Mouse (Mus musculus): ENCODE data around the gene Pou6f1. TPM values are rescaled to one million over a fixed set of nuclear protein-coding genes. Genes with fewer than 3 reads are reported as not detected.

Gene Pou6f1
- total RNA-seq (2021), result 100 to 1,000 TPM; 139 to 144 TPM
- long read RNA-seq, experiment 1, full-length matches to known transcripts, result 11 of 167 reads
- long read RNA-seq, experiment 1, partial matches to known transcripts, result 24 of 167 reads
- long read RNA-seq, experiment 1, other reads (novel, unspliced or antisense), result 132 of 167 reads
- long read RNA-seq, experiment 2, full-length matches to known transcripts, result 12 of 184 reads
- long read RNA-seq, experiment 2, partial matches to known transcripts, result 25 of 184 reads
- long read RNA-seq, experiment 2, other reads (novel, unspliced or antisense), result 147 of 184 reads

DNA sequence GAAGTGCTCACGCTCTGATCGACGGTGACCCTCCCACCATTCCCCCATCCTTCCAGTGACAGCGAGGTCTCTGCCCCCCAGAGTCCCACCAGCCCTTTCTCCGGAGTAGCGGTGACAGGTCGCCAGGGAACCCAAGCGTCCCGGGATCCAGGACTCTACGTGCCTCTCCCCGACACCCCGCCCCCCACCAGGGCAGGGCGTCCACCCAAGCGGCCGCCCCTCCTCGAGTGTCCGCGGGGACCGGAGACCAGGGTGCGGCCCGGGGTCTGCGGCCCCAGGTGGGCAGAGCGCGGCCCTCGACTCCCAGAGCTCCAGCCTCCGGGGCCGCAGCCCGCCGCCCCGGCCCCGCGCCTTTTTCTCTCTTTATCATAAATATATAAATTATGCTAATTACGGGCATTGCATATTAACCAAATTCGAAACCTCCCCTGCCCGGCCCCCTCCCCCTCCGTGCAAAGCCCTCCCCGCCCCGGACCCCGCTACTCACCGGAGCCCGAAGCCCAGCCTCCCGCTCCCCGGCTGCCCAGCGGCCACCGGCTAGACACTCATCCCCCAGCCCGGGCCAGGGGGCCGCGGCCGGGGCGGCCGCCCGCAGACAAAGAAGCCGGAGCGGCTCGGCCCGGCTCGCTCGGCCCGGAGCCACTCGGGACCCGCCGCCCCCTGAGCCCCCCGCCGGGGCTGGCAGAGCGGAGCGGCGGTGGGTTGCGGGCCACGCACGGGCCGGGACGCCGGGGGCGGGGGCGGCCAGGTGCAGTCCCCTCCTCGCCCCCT, at the start of gene Pou6f1:
Gene Pou6f1, minus strand, starts transcription at position 709 of the 771 bp plus-strand sequence.
- intact Hi-C loops (cut with DNase I), result loop anchor here (5.0 kb wide), 1 partner anchor 47 kb away; the partner anchor contains the start of gene Tfcp2
- Histone ChIP-seq H3K4me3 (peak within 1 kb of the TSS; percentile 90), H3K27ac (peak within 1 kb of the TSS; percentile 92)
- peak; percentile 48 to 53 for DNase-seq (ENCODE audit: extremely low spot score in 1 of 2, low spot score in 2 of 2)
- TF ChIP-seq CTCF (IDR thresholded peaks at IDR 0.05), result no peak

DNA sequence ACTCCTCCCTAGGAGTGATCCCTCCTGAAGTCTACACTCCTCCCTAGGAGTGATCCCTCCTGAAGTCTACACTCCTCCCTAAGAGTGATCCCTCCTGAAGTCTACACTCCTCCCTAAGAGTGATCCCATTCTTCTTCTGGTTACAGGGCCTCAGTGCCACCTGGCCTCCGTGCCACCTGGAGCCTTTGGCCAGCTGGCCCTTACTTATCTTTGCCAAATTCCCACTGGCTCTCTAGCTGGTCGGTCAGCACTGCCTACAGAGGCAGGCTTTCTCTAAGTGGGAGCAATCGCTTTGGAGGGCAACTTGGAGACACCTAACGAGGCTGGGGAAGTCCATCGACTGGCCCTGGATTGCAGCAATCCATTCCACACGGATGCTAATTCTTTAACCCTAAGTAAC, 46.4 kb upstream of the Pou6f1 start:
- no peak overlapping the region for H3K27ac ChIP-seq
- no peak for DNase-seq (ENCODE audit: extremely low spot score in 1 of 2, low spot score in 2 of 2)
- no peak overlapping the region for H3K4me3 ChIP-seq
- no peak for TF ChIP-seq CTCF (IDR thresholded peaks at IDR 0.05)
- intact Hi-C loops (cut with DNase I), result no loop called here

DNA sequence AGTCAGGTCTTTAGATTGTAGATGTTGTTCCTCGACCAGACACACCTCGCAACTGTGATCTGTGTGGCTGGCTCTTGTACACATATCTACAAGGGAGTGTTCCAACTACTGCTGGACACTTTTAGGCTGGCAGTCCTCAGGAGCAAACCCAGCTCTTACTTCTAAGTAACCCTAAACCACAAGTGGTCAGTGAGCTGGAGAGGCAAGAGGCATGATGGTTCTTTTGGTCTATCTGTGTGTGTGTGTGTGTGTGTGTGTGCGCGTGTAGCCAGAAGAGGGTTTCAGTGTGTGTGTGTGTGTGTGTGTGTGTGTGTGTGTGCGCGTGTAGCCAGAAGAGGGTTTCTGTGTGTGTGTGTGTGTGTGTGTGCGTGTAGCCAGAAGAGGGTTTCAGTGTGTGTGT, 42.7 kb upstream of the Pou6f1 start:
- DNase-seq (ENCODE audit: extremely low spot score in 1 of 2, low spot score in 2 of 2), result no peak
- Histone ChIP-seq H3K4me3 (no peak overlapping the region), H3K27ac (no peak overlapping the region)
- intact Hi-C loops (cut with DNase I), result no loop called here
- TF ChIP-seq CTCF (IDR thresholded peaks at IDR 0.05), result no peak

DNA sequence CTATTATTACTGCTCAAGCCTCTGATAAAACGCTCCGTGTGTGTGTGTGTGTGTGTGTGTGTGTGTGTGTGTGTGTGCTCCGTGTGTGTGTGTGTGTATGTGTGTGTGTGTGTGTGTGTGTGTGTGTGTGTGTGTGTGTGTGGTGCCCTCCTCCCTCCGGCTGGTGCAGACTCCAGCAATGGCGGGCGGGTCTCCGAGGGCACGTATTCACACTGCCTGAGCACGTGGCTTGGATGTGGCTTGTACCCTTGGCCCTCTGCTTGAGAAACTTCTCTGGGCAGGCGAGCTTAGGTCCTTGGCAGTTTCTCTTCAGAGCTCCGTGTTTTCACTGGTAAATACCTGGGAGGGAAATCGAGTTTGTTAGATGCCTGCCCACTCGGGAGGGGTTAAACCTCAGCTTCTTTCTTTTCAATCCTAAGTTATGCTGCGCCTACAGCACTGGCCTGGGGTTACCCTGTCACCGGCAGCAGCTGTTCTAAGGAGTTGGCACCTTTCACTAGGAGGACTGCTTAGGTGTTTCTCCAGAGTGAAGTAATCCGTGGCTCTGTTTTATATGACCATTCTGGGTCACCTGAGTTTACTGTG, 41.5 kb upstream of the Pou6f1 start:
- intact Hi-C loops (cut with DNase I), result no loop called here
- no peak for TF ChIP-seq CTCF (IDR thresholded peaks at IDR 0.05)
- Histone ChIP-seq H3K4me3 (no peak overlapping the region), H3K27ac (no peak overlapping the region)
- DNase-seq (ENCODE audit: extremely low spot score in 1 of 2, low spot score in 2 of 2), result no peak

DNA sequence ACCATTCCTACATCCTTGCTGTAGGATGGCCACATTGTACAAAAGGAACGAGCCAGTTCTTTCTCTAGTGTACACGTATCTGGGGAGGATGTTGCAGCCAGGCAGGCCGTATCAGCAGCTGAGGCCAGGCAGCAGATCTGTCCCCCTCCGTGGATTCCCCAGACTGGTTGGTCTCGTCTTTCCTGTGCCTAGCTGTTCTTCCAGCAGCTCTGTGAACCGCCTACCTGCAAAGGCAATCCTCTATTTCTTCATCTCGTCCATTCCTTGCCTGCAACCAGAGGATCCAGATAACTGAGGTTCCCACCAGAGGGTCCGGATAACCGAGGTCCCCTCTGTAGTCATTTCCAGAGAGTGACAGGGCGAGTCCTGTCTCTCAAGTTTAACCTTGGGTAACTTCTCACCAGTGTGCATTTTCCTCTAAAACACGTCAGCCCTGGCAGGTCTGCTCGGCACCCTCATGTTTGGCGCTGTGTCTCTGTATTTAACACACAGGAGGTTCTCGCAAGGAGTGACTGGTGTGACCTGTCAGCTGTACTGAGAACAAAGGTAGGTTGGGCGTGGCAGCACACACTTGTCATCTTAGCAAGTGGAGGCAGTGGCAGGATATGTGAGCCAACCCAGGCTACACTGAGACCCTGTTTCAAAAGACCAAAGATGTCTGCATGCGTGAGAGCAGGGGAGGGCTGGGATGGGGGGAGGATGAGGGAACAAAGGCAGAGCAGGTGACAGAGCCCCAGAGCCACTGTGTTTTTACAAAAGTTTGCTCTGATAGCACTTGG, 40.4 kb upstream of the Pou6f1 start:
- Histone ChIP-seq H3K27ac (no peak overlapping the region), H3K4me3 (no peak overlapping the region)
- DNase-seq (ENCODE audit: extremely low spot score in 1 of 2, low spot score in 2 of 2), result no peak
- intact Hi-C loops (cut with DNase I), result loop anchor here (5.0 kb wide), 1 partner anchor 37 kb away; no protein-coding TSS in a partner anchor
- no peak for TF ChIP-seq CTCF (IDR thresholded peaks at IDR 0.05)

DNA sequence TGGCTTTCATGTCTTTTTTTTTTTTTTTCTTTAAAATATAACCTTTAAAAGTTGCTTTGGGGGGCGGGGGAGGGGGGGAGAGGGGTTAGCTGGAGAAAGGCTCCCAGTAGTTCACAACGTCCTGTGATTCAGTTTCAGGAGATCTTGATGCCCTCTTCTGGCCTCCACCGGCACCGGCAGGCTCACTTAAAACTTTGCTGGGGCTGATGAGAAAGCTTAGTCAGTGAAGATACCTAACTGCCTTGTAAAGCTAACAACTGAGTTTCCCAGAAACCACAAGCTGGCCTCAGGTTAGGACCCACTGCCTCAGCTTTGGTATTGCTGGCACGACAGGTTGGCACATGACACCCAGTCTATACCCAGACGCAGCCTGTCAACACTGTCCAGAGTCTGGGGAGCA, 37.9 kb upstream of the Pou6f1 start:
- peak in 1 of 2 experiments; percentile 15 for DNase-seq (ENCODE audit: extremely low spot score in 1 of 2, low spot score in 2 of 2)
- Histone ChIP-seq H3K27ac (no peak overlapping the region), H3K4me3 (no peak overlapping the region)
- TF ChIP-seq CTCF (IDR thresholded peaks at IDR 0.05), result peak; percentile 43
- intact Hi-C loops (cut with DNase I), result loop anchor here (5.0 kb wide), 1 partner anchor 40 kb away; no protein-coding TSS in a partner anchor

DNA sequence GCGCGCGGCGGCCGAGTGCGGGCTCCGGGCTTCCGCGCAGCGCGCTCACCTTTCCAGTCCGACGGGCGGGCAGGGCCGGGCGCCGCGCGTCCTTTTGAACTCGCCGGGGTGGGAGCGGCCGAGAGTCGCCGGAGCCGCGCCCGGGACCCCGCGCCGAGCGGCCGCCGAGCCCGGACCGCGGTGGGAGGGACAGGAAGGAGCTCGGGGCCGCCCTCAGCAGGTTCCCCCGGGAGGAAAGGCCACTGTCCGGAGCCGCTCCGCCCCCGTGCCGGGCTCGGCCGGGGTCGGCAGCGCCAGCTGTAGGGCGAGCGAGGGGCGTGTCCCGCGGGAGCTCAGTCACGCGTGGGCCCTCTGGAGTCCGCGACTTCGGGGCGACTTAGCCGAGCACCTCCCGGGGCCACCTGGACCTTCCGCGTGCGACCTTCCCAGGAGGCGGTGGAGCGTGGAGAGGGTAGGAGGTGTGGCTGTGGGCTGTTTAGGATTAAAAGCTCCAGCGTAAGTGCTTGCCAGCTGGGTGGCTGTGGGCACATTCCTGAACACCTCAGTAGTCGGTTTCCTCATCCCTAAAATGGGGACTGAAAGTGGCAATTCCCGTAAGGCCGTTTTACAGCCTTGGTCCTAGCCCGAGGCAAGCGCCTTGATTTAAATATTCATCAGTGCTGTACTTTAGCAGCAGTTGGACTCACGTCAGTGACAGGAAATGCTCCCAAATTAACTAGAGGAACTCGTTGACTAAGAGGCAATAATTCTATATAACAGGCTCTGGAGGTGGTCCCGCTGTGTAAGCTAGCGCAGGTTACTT, 37.1 kb upstream of the Pou6f1 start, which contains the start of gene Smagp:
Gene Smagp, minus strand, starts transcription at position 241 of the 802 bp plus-strand sequence.
- peak within 1 kb of the TSS; percentile 45 for H3K4me3 ChIP-seq
- intact Hi-C loops (cut with DNase I), result loop anchor here (5.0 kb wide), 1 partner anchor 40 kb away; no protein-coding TSS in a partner anchor
- DNase-seq (ENCODE audit: extremely low spot score in 1 of 2, low spot score in 2 of 2), result no peak
- no peak within 1 kb of the TSS for H3K27ac ChIP-seq
- TF ChIP-seq CTCF (IDR thresholded peaks at IDR 0.05), result no peak

DNA sequence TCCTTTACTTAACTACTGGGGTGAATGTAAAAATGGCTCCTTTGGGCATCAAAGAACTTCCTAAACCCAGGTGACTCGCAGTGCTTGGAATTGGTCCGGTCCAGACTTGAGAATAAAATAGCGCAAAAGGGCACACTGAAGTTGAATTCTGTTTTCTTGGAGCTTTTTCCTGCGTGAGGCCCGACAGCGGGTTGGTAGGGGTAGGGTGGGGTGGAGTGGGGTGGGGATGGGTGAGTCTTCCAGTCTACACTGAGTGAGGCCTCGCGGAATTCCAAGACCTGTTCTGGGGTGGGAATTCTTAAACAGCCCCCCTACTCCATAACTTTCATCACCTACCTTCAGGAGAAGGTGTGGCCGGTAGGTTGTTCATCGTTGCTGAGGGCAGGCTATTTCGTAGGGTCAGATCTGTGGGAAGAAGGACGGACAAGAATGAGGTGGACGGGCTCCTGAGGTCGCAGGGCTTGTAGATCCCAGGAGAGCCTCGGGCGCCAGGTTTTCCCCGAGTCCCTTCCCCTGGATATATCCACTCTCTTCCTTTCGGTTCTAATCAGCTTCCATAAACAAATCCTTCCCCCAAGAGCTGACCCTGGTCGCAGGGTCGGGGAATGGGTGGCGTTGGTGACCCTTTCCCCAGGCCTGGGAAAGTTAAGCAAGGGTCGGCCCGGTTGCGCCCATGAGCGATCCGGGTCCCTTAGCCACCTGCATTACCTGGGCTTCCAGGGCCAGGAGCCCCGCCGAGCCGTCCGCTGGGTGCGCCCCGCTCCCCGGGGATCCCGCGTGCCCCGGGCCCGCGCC, 36.3 kb upstream of the Pou6f1 start:
- Histone ChIP-seq H3K27ac (no peak overlapping the region), H3K4me3 (peak overlapping the region; percentile 45)
- no peak for DNase-seq (ENCODE audit: extremely low spot score in 1 of 2, low spot score in 2 of 2)
- no peak for TF ChIP-seq CTCF (IDR thresholded peaks at IDR 0.05)
- intact Hi-C loops (cut with DNase I), result loop anchor here (5.0 kb wide), 1 partner anchor 41 kb away; no protein-coding TSS in a partner anchor

DNA sequence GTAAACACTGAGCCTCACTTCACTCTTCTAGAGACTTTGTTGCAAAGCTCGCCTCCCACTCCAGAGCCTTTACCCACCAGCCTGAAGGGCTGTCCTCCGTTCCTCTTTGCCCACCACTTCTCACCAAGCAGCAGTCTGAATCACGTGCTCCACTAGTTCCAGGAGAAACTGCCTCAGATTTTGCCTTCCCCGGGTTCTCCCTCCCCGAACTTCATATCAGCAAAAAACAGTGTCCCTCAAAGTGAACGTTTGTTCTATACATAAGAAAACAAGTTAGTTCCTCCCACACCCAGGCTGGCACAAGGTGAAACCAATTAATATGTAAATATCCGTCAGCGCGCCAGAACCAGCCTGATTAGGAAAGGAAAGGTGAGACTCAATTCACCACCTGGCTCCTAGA, 35.5 kb upstream of the Pou6f1 start:
- H3K27ac ChIP-seq, result no peak overlapping the region
- DNase-seq (ENCODE audit: extremely low spot score in 1 of 2, low spot score in 2 of 2), result no peak
- no peak for TF ChIP-seq CTCF (IDR thresholded peaks at IDR 0.05)
- no peak overlapping the region for H3K4me3 ChIP-seq
- intact Hi-C loops (cut with DNase I), result loop anchor here (5.0 kb wide), 1 partner anchor 42 kb away; no protein-coding TSS in a partner anchor

DNA sequence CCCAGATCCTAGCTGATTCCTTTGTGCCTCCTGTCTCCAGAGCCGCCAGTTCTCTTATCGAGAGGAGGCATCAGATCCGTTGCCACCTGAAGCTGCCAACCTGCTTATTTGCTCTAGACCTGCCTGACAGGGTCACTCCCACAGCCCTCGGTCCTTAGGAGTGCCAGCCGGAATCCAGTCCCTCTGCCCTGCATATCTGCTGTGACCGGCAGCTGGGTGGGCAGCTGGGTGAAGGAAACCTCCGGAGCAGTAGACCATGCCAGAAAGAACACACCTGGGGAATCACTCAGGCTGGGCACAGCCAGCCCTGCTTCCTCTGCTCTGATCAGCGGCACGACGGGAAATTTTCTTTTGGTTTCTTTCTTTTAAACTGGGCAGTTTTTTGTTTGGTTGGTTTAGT, 33.6 kb upstream of the Pou6f1 start:
- intact Hi-C loops (cut with DNase I), result no loop called here
- TF ChIP-seq CTCF (IDR thresholded peaks at IDR 0.05), result no peak
- DNase-seq (ENCODE audit: extremely low spot score in 1 of 2, low spot score in 2 of 2), result no peak
- H3K4me3 ChIP-seq, result no peak overlapping the region
- no peak overlapping the region for H3K27ac ChIP-seq
